8 mouse cellular contexts compared by ENCODE assay signal in the genomic region with DNA sequence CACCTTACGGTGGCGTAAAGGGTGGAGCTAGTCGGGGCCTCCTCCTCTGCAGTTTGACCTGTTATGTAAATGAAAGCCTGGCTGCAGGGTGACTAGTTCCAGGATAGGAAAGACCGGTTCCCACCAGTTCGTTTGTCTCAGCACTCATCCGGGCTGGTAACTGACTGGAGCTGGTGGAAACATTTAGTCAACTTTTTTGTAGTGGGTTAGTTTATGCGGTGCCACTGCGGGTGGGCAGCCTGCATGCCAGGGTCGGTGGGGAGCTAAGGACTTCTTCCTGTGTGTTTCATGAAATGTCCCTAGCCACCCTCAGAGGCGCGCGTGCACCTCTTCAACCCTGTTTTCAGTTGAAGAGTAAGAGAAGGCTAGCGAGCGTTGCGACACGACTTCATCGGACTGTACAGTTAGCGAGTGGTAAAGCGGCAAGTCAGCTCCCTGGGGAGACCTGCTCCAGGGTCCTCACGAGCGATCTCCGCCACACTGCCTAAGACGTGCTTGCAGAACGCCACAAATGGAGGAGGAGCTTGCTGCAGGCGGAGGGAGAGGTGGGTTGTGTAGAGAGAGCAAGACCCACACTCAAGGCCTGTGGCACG.
DNase-seq lines count a peak whose midpoint lies in the region; ATAC-seq lines count a peak whose summit lies in the region.

No protein-coding gene starts in this region.

- H3K9ac ChIP-seq in heart, embryonic 13.5 days, result peak overlapping the region; percentile 71
- H3K9ac ChIP-seq in limb, embryonic 11.5 days (ENCODE audit: low read length), result 0 out of 2 replicates have a peak overlapping the region, but pooled peaks have one; percentile 37
- peak overlapping the region; percentile 21 for H3K9ac ChIP-seq in midbrain, embryonic 11.5 days (ENCODE audit: low read length)

- no peaks in the 10 kb centered on the region for H3K9me3 ChIP-seq in heart, embryonic 13.5 days
- no peaks in the 10 kb centered on the region for H3K9me3 ChIP-seq in hindbrain, embryonic 10.5 days
- H3K9me3 ChIP-seq in limb, embryonic 11.5 days (ENCODE audit: control insufficient read depth, low read length), result no peaks in the 10 kb centered on the region
- no peaks in the 10 kb centered on the region for H3K9me3 ChIP-seq in midbrain, embryonic 11.5 days (ENCODE audit: control insufficient read depth, low read length)

- ATAC-seq in heart, embryonic 13.5 days (ENCODE audit: extremely low read depth, insufficient number of reproducible peaks, low FRiP score, low TSS enrichment), result peak; percentile 51; the same call in 1 of the 2 replicates
- ATAC-seq in limb, embryonic 11.5 days (ENCODE audit: insufficient number of reproducible peaks, low FRiP score, low TSS enrichment, low read depth), result peak; percentile 58; the same call in 1 of the 2 replicates
- ATAC-seq in midbrain, embryonic 11.5 days (ENCODE audit: low FRiP score), result peak; percentile 43; the same call in 1 of the 2 replicates

- peaks cover 64% of the 10 kb centered on the region for H3K27me3 ChIP-seq in heart, embryonic 13.5 days (replicated peaks)
- peaks cover 31% of the 10 kb centered on the region for H3K27me3 ChIP-seq in hindbrain, embryonic 10.5 days (ENCODE audit: insufficient read depth, poor library complexity, severe bottlenecking)
- no peaks in the 10 kb centered on the region for H3K27me3 ChIP-seq in limb, embryonic 11.5 days (ENCODE audit: control insufficient read depth, insufficient read depth, low read length)
- H3K27me3 ChIP-seq in midbrain, embryonic 11.5 days (ENCODE audit: control insufficient read depth, insufficient read depth, low read length), result no peaks in the 10 kb centered on the region

- peaks cover 8% of the 10 kb centered on the region for H3K4me1 ChIP-seq in heart, embryonic 13.5 days
- peaks cover 16% of the 10 kb centered on the region; the same call in 1 of the 2 replicates for H3K4me1 ChIP-seq in hindbrain, embryonic 10.5 days (replicated peaks)
- peaks cover 4% of the 10 kb centered on the region; the same call in 1 of the 2 replicates for H3K4me1 ChIP-seq in limb, embryonic 11.5 days (ENCODE audit: control insufficient read depth, insufficient read depth, low read length)
- no peaks in the 10 kb centered on the region for H3K4me1 ChIP-seq in midbrain, embryonic 11.5 days (ENCODE audit: control insufficient read depth, insufficient read depth, low read length)

- peak overlapping the region; percentile 45 for H3K4me3 ChIP-seq in heart, embryonic 13.5 days
- peak overlapping the region; percentile 48 for H3K4me3 ChIP-seq in hindbrain, embryonic 10.5 days
- H3K4me3 ChIP-seq in limb, embryonic 11.5 days (ENCODE audit: low read depth, low read length), result peak overlapping the region; percentile 14; the same call in 1 of the 2 replicates
- peak overlapping the region; percentile 21 for H3K4me3 ChIP-seq in midbrain, embryonic 11.5 days (ENCODE audit: low read depth, low read length)

- no peak for DNase-seq in heart, adult 8-10 months (ENCODE audit: low spot score)
- DNase-seq in hindbrain, embryonic 10.5 days (ENCODE audit: low spot score), result peak; percentile 31
- peak; percentile 50 for DNase-seq in limb, embryonic 11.5 days (ENCODE audit: low spot score)
- peak; percentile 92 for DNase-seq in midbrain, embryonic 11.5 days (ENCODE audit: low spot score, missing footprints)
- DNase-seq in right cerebral cortex, postnatal 14 days, result no peak
- DNase-seq in cerebellum, postnatal 25 days, result no peak
- DNase-seq in gastrocnemius, postnatal 36 days, result no peak

- no peak overlapping the region for H3K27ac ChIP-seq in heart, embryonic 13.5 days (replicated peaks)
- peak overlapping the region; percentile 60; the same call in 1 of the 2 replicates for H3K27ac ChIP-seq in hindbrain, embryonic 10.5 days
- H3K27ac ChIP-seq in limb, embryonic 11.5 days (replicated peaks; ENCODE audit: low read depth, low read length), result no peak overlapping the region
- H3K27ac ChIP-seq in midbrain, embryonic 11.5 days (ENCODE audit: low read depth, low read length), result no peak overlapping the region

- H3K36me3 ChIP-seq in heart, embryonic 13.5 days, result no peaks in the 10 kb centered on the region
- H3K36me3 ChIP-seq in hindbrain, embryonic 10.5 days, result no peaks in the 10 kb centered on the region
- H3K36me3 ChIP-seq in limb, embryonic 11.5 days (ENCODE audit: control insufficient read depth, insufficient read depth, low read length), result no peaks in the 10 kb centered on the region
- no peaks in the 10 kb centered on the region for H3K36me3 ChIP-seq in midbrain, embryonic 11.5 days (ENCODE audit: control insufficient read depth, insufficient read depth, low read length)

- intact Hi-C loops in gastrocnemius, postnatal 36 days (cut with DNase I), result no loop called here

- 6% methylated on average over 26 of the region's 26 CpGs for WGBS in heart, embryonic 13.5 days
- 6% methylated on average over 26 of the region's 26 CpGs for WGBS in hindbrain, embryonic 10.5 days
- 6% methylated on average over 26 of the region's 26 CpGs for WGBS in limb, embryonic 11.5 days
- WGBS in midbrain, embryonic 11.5 days, result 9% methylated on average over 26 of the region's 26 CpGs

- peak overlapping the region; percentile 73 for H3K4me2 ChIP-seq in heart, embryonic 13.5 days
- H3K4me2 ChIP-seq in limb, embryonic 11.5 days (ENCODE audit: low read depth, severe bottlenecking), result peak overlapping the region; percentile 50
- H3K4me2 ChIP-seq in midbrain, embryonic 11.5 days, result peak overlapping the region; percentile 40

Comparison
In these comparisons a context has a peak if more than half of its experiments do, and no peak if none do; other contexts are left out.
1. H3K9ac ChIP-seq: peak in every context shown above with its lines; median percentile 71 in heart, embryonic 13.5 days; 37 in limb, embryonic 11.5 days; 21 in midbrain, embryonic 11.5 days.
2. DNase-seq: peak in hindbrain, embryonic 10.5 days (single experiment), limb, embryonic 11.5 days (single experiment) and midbrain, embryonic 11.5 days (single experiment); none in heart, adult 8-10 months (single experiment), right cerebral cortex, postnatal 14 days (single experiment), cerebellum, postnatal 25 days (0 of 2) and gastrocnemius, postnatal 36 days (0 of 2).
3. Peak in every context shown above with its lines, with median percentiles within 50 percentile points of each other: ATAC-seq, H3K4me2 ChIP-seq and H3K4me3 ChIP-seq.